Mouse (Mus musculus) bone marrow, adult 2 months (tissue): ENCODE results near the gene Rasl12.

ENCODE experiments used
- CTCF ChIP-seq: fragments of 200-500 bp; IDR thresholded peaks from 2 replicates; pipeline ENCODE4 v1.5.1; 2011; ENCODE audit warnings: low read length, control low read depth; ENCODE audit not compliant: control insufficient read depth, insufficient read depth
- POLR2A ChIP-seq: fragments of 200-500 bp; IDR thresholded peaks from 2 replicates; pipeline ENCODE4 v1.6.1; 2011; ENCODE audit warnings: low read depth, mild to moderate bottlenecking, control low read depth, low read length, borderline replicate concordance; ENCODE audit not compliant: control insufficient read depth

DNA sequence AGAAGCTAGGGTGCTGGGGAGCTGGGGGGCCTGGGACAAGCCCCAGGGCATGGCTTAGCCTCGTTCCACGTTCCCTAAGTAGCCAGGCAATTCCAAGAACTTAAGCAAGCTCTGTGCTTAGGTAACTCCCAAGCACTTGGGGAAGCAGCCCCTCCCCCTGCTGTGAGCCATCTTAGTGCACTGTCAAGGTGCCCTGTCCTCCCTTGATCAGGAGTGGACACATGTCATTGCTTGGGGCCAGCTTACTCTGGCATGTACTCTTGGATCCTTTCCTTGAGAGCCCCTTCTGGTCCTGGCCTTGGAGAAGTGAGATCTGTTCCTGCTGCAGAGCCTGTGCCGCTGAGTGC, 15.6 kb upstream of the Rasl12 start:
- TF ChIP-seq POLR2A = no peak
- TF ChIP-seq CTCF = no peak
